Mouse (Mus musculus) liver, adult 2 months (tissue): ENCODE measurements around the gene Myrip. TPM values are rescaled to one million over a fixed set of nuclear protein-coding genes. Genes with fewer than 3 reads are reported as not detected.
"Not testable (repeated sequence)": the region's sequence is repeated elsewhere in the genome, so short reads cannot be mapped to it uniquely, and the experiment has no call there.

Source experiments
- DNase-seq: peaks from one replicate; pipeline ENCODE4 v3.0.0-alpha.2; 2011; ENCODE audit warnings: low read depth, low spot score; ENCODE audit errors: extremely low read depth
- H3K27ac ChIP-seq: fragments of 200-500 bp; replicated peaks from 2 replicates; pipeline ENCODE4 v1.5.1; 2012; ENCODE audit warnings: low read depth, mild to moderate bottlenecking, control low read depth, inconsistent platforms, low read length; ENCODE audit not compliant: insufficient read depth
- H3K27me3 ChIP-seq: fragments of 200-500 bp; 2 replicates; pipeline ENCODE4 v1.6.1; 2012; ENCODE audit warnings: mild to moderate bottlenecking, moderate library complexity, low read length, inconsistent platforms; ENCODE audit not compliant: control insufficient read depth, insufficient read depth
- H3K36me3 ChIP-seq: fragments of 200-500 bp; 2 replicates; pipeline ENCODE4 v1.6.1; 2012; ENCODE audit warnings: low read length, inconsistent platforms; ENCODE audit not compliant: control insufficient read depth, insufficient read depth
- H3K4me1 ChIP-seq: fragments of 200-500 bp; 2 replicates; pipeline ENCODE4 v1.6.1; 2011; ENCODE audit warnings: low read length; ENCODE audit not compliant: control insufficient read depth, insufficient read depth
- H3K4me3 ChIP-seq: fragments of 200-500 bp; 2 replicates; pipeline ENCODE4 v1.5.1; 2011; ENCODE audit warnings: low read depth, mild to moderate bottlenecking, control low read depth, low read length, moderate library complexity; ENCODE audit not compliant: insufficient read depth
- H3K79me2 ChIP-seq: fragments of 200-500 bp; 2 replicates; pipeline ENCODE4 v1.6.1; 2012; ENCODE audit warnings: inconsistent platforms, mild to moderate bottlenecking, low read length, moderate library complexity; ENCODE audit not compliant: control insufficient read depth, insufficient read depth
- H3K9ac ChIP-seq: fragments of 200-500 bp; 2 replicates; pipeline ENCODE4 v1.6.1; 2012; ENCODE audit warnings: low read depth, mild to moderate bottlenecking, control low read depth, inconsistent platforms, low read length
- CTCF ChIP-seq: fragments of 200-500 bp; IDR thresholded peaks from 2 replicates; pipeline ENCODE4 v1.5.1; 2011; ENCODE audit warnings: low read depth, low read length, control low read depth
- POLR2A ChIP-seq: fragments of 200-500 bp; IDR thresholded peaks from 2 replicates; pipeline ENCODE4 v1.6.1; 2011; ENCODE audit warnings: low read length, control low read depth; ENCODE audit not compliant: insufficient read depth; ENCODE audit errors: extremely low read depth
- WGBS: fragments of 180-500 bp; shearing (Covaris S2); methylation state at CpG from one replicate; pipeline ENCODE4 v1.1.7; 2018; 5-methylcytosine and 5-hydroxymethylcytosine counted together
- polyA plus RNA-seq: library from polyadenylated mRNA; depleted of rRNA; stranded (reverse); fragments of >200 nt; gene quantifications from 2 replicates; pipeline ENCODE4 v1.2.3, GENCODE M21; 2012
- total RNA-seq: library from RNA; depleted of rRNA; stranded (reverse); fragments of >200 nt; gene quantifications from 2 replicates; pipeline ENCODE4 v1.2.3, GENCODE M21; 2014

Gene Myrip
- total and polyA plus RNA-seq, 2 experiments = 0.09 to 0.28 TPM

- H3K9ac ChIP-seq = no peak overlapping the region
- no peaks in the 10 kb centered on the region for H3K4me1 ChIP-seq
- no peak overlapping the region for H3K27ac ChIP-seq
- no peaks in the 10 kb centered on the region for H3K27me3 ChIP-seq
- 89% methylated on average over 6 of the region's 6 CpGs for WGBS
- no peaks in the 10 kb centered on the region for H3K36me3 ChIP-seq
- no peak for DNase-seq
- H3K4me3 ChIP-seq = no peak overlapping the region
- no peaks in the 10 kb centered on the region for H3K79me2 ChIP-seq
- TF ChIP-seq POLR2A = no peak
- TF ChIP-seq CTCF = no peak
These were observed 71.0 kb downstream of the Myrip start for GRCm38 (mm10) chr9:120372347-120372746.

- Histone ChIP-seq H3K27me3 (no peaks in the 10 kb centered on the region), H3K79me2 (no peaks in the 10 kb centered on the region), H3K27ac (no peak overlapping the region), H3K4me1 (no peaks in the 10 kb centered on the region), H3K36me3 (no peaks in the 10 kb centered on the region), H3K9ac (no peak overlapping the region), H3K4me3 (no peak overlapping the region)
- TF ChIP-seq CTCF = peak; percentile 73
- TF ChIP-seq POLR2A = no peak
- 24% methylated on average over 11 of the region's 11 CpGs for WGBS
- peak; percentile 50 for DNase-seq
These were observed 76.4 kb downstream of the Myrip start for GRCm38 (mm10) chr9:120377726-120378125.

GRCm38 (mm10) chr9:120395188-120395587 lies 93.9 kb downstream of the Myrip start:
- Histone ChIP-seq H3K27ac (no peak overlapping the region), H3K9ac (no peak overlapping the region), H3K4me1 (no peaks in the 10 kb centered on the region), H3K79me2 (no peaks in the 10 kb centered on the region), H3K4me3 (no peak overlapping the region), H3K27me3 (no peaks in the 10 kb centered on the region), H3K36me3 (no peaks in the 10 kb centered on the region)
- DNase-seq = no peak
- WGBS = 52% methylated on average over 9 of the region's 9 CpGs
- TF ChIP-seq POLR2A = no peak
- TF ChIP-seq CTCF = no peak

- 86% methylated on average over 7 of the region's 7 CpGs for WGBS
- Histone ChIP-seq H3K27me3 (no peaks in the 10 kb centered on the region), H3K4me3 (no peak overlapping the region)
These were observed 95.4 kb downstream of the Myrip start for GRCm38 (mm10) chr9:120396579-120397185.

GRCm38 (mm10) chr9:120398289-120398688 lies 97.0 kb downstream of the Myrip start:
- no peak overlapping the region for H3K9ac ChIP-seq
- H3K79me2 ChIP-seq = no peaks in the 10 kb centered on the region
- 84% methylated on average over 8 of the region's 8 CpGs for WGBS
- H3K36me3 ChIP-seq = no peaks in the 10 kb centered on the region
- no peaks in the 10 kb centered on the region for H3K4me1 ChIP-seq
- TF ChIP-seq POLR2A (no peak), CTCF (no peak)
- H3K4me3 ChIP-seq = no peak overlapping the region
- no peaks in the 10 kb centered on the region for H3K27me3 ChIP-seq
- H3K27ac ChIP-seq = no peak overlapping the region
- no peak for DNase-seq

More at GRCm38 (mm10) chr9:120396579-120397185, 95.4 kb downstream of the Myrip start:
- DNase-seq = no peak
- TF ChIP-seq POLR2A (no peak), CTCF (no peak)
- Histone ChIP-seq H3K4me1 (no peaks in the 10 kb centered on the region), H3K36me3 (no peaks in the 10 kb centered on the region), H3K79me2 (no peaks in the 10 kb centered on the region), H3K27ac (no peak overlapping the region), H3K9ac (no peak overlapping the region)

- not testable (repeated sequence) for H3K9ac ChIP-seq, H3K4me3 ChIP-seq, H3K27ac ChIP-seq, H3K4me1 ChIP-seq, DNase-seq, H3K27me3 ChIP-seq, H3K79me2 ChIP-seq, H3K36me3 ChIP-seq
- peak; percentile 23; the same call in 1 of the 2 replicates for TF ChIP-seq CTCF
- 87% methylated on average over 2 of the region's 2 CpGs for WGBS
These were observed 98.2 kb downstream of the Myrip start for GRCm38 (mm10) chr9:120399537-120399936.
